Mouse (Mus musculus) hindbrain, embryonic 16.5 days (tissue): ENCODE results near the gene Trmo. TPM values are rescaled to one million over a fixed set of nuclear protein-coding genes. Genes with fewer than 3 reads are reported as not detected.

Experiments
- ATAC-seq: fragments of 200-750 bp; cut with Nextera tagmentation; 2 replicates; pipeline ENCODE4 v1.8.0; 2017; ENCODE audit warnings: moderate TSS enrichment, moderate library complexity
- H3K27ac ChIP-seq: fragments of 300-500 bp; sonication (generic); 2 replicates; pipeline ENCODE4 v1.5.1; 2014; ENCODE audit warnings: low read depth, mild to moderate bottlenecking, control low read depth, low read length, moderate library complexity
- H3K27me3 ChIP-seq: fragments of 300-500 bp; sonication (generic); replicated peaks from 2 replicates; pipeline ENCODE4 v1.6.1; 2014; ENCODE audit warnings: low read length; ENCODE audit not compliant: control insufficient read depth, insufficient read depth
- H3K36me3 ChIP-seq: fragments of 300-500 bp; sonication (generic); 2 replicates; pipeline ENCODE4 v1.6.1; 2014; ENCODE audit warnings: mild to moderate bottlenecking, low read length, moderate library complexity, mixed read lengths; ENCODE audit not compliant: control insufficient read depth, insufficient read depth
- H3K4me1 ChIP-seq: fragments of 300-500 bp; sonication (generic); 2 replicates; pipeline ENCODE4 v1.6.1; 2014; ENCODE audit warnings: low read depth, low read length; ENCODE audit not compliant: control insufficient read depth, insufficient read depth
- H3K4me2 ChIP-seq: fragments of 300-500 bp; sonication (generic); 2 replicates; pipeline ENCODE4 v1.6.1; 2014; ENCODE audit warnings: mild to moderate bottlenecking, low read length, control low read depth, moderate library complexity
- H3K4me3 ChIP-seq: fragments of 300-500 bp; sonication (generic); 2 replicates; pipeline ENCODE4 v1.5.1; 2014; ENCODE audit warnings: mild to moderate bottlenecking, low read length, control low read depth, moderate library complexity
- H3K9ac ChIP-seq: fragments of 300-500 bp; sonication (generic); 2 replicates; pipeline ENCODE4 v1.6.1; 2014; ENCODE audit warnings: low read depth, mild to moderate bottlenecking, control low read depth, low read length, moderate library complexity
- H3K9me3 ChIP-seq: fragments of 300-500 bp; sonication (generic); 2 replicates; pipeline ENCODE4 v1.6.1; 2014; ENCODE audit warnings: mild to moderate bottlenecking, low read length, moderate library complexity; ENCODE audit not compliant: control insufficient read depth
- WGBS: fragments of 180-500 bp; shearing (Covaris S2); extraction: QIAGEN DNeasy Blood & Tissue Kit; methylation state at CpG from one replicate; pipeline ENCODE4 v1.1.7; 2014; 5-methylcytosine and 5-hydroxymethylcytosine counted together
- polyA plus RNA-seq: library from polyadenylated mRNA; unstranded; fragments of >200 nt; fragmentation: Nextera tagmentation; extraction: Ambion mirVana; gene quantifications from 2 replicates; pipeline ENCODE4 v1.2.1, GENCODE M21; 2015

Trmo gene
- polyA plus RNA-seq, 1 experiment from 2014 or later = 8.8 TPM

GRCm38 (mm10) chr4:46410677-46411076, 21.4 kb upstream of the Trmo start:
- no peak overlapping the region for H3K9ac ChIP-seq
- no peak overlapping the region for H3K4me3 ChIP-seq
- H3K36me3 ChIP-seq = no peaks in the 10 kb centered on the region
- H3K9me3 ChIP-seq = no peaks in the 10 kb centered on the region
- 89% methylated on average over 5 of the region's 5 CpGs for WGBS
- H3K4me2 ChIP-seq = no peak overlapping the region
- no peaks in the 10 kb centered on the region for H3K27me3 ChIP-seq
- ATAC-seq = no peak
- H3K4me1 ChIP-seq = no peaks in the 10 kb centered on the region
- H3K27ac ChIP-seq = no peak overlapping the region

- Histone ChIP-seq H3K9ac (no peak overlapping the region), H3K9me3 (no peaks in the 10 kb centered on the region), H3K4me2 (no peak overlapping the region), H3K27me3 (no peaks in the 10 kb centered on the region), H3K4me1 (no peaks in the 10 kb centered on the region), H3K4me3 (no peak overlapping the region), H3K27ac (no peak overlapping the region), H3K36me3 (no peaks in the 10 kb centered on the region)
- WGBS = 88% methylated on average over 8 of the region's 8 CpGs
- ATAC-seq = no peak
Observed at GRCm38 (mm10) chr4:46406966-46407703, 17.9 kb upstream of the Trmo start.

- no peak overlapping the region for H3K4me3 ChIP-seq
- no peak overlapping the region for H3K9ac ChIP-seq
- H3K36me3 ChIP-seq = no peaks in the 10 kb centered on the region
- no peak overlapping the region for H3K4me2 ChIP-seq
- H3K27ac ChIP-seq = no peak overlapping the region
- H3K4me1 ChIP-seq = no peaks in the 10 kb centered on the region
- 82% methylated on average over 6 of the region's 6 CpGs for WGBS
- H3K9me3 ChIP-seq = no peaks in the 10 kb centered on the region
- no peak for ATAC-seq
- no peaks in the 10 kb centered on the region for H3K27me3 ChIP-seq
Observed at GRCm38 (mm10) chr4:46404042-46404795, 15.0 kb upstream of the Trmo start.

- Histone ChIP-seq H3K27me3 (no peaks in the 10 kb centered on the region), H3K27ac (no peak overlapping the region), H3K36me3 (no peaks in the 10 kb centered on the region), H3K4me3 (no peak overlapping the region), H3K9me3 (no peaks in the 10 kb centered on the region), H3K4me1 (no peaks in the 10 kb centered on the region), H3K4me2 (no peak overlapping the region), H3K9ac (no peak overlapping the region)
- WGBS = 82% methylated on average over 4 of the region's 4 CpGs
- no peak for ATAC-seq
Observed at GRCm38 (mm10) chr4:46398839-46399238, 9.6 kb upstream of the Trmo start.

- no peak for ATAC-seq
- no peaks in the 10 kb centered on the region for H3K36me3 ChIP-seq
- no peak overlapping the region for H3K9ac ChIP-seq
- H3K4me1 ChIP-seq = no peaks in the 10 kb centered on the region
- no peak overlapping the region for H3K4me3 ChIP-seq
- H3K27ac ChIP-seq = no peak overlapping the region
- no peaks in the 10 kb centered on the region; the same call in 1 of the 2 replicates for H3K27me3 ChIP-seq
- H3K9me3 ChIP-seq = no peaks in the 10 kb centered on the region
- H3K4me2 ChIP-seq = no peak overlapping the region
- WGBS = 36% methylated on average over 5 of the region's 5 CpGs
Observed at GRCm38 (mm10) chr4:46395736-46396135, 6.5 kb upstream of the Trmo start.

GRCm38 (mm10) chr4:46394388-46394787, 5.2 kb upstream of the Trmo start:
- no peak for ATAC-seq
- Histone ChIP-seq H3K27ac (no peak overlapping the region), H3K4me2 (no peak overlapping the region), H3K36me3 (no peaks in the 10 kb centered on the region), H3K27me3 (no peaks in the 10 kb centered on the region; the same call in 1 of the 2 replicates), H3K9me3 (no peaks in the 10 kb centered on the region), H3K4me1 (peaks cover 3% of the 10 kb centered on the region), H3K9ac (no peak overlapping the region), H3K4me3 (no peak overlapping the region)
- WGBS = 86% methylated on average over 2 of the region's 2 CpGs

- ATAC-seq = no peak
- Histone ChIP-seq H3K27me3 (no peaks in the 10 kb centered on the region; the same call in 1 of the 2 replicates), H3K36me3 (peaks cover 6% of the 10 kb centered on the region; the same call in 1 of the 2 replicates), H3K4me1 (peaks cover 3% of the 10 kb centered on the region), H3K4me2 (peak overlapping the region; percentile 74), H3K9me3 (no peaks in the 10 kb centered on the region), H3K27ac (no peak overlapping the region; the same call in 1 of the 2 replicates), H3K9ac (no peak overlapping the region), H3K4me3 (no peak overlapping the region; the same call in 1 of the 2 replicates)
- 24% methylated on average over 9 of the region's 9 CpGs for WGBS
Observed at GRCm38 (mm10) chr4:46390390-46390970, 1.2 kb upstream of the Trmo start.

GRCm38 (mm10) chr4:46389612-46390341, 540 bp upstream of the Trmo start:
- peak overlapping the region; percentile 74 for H3K4me2 ChIP-seq
- peak overlapping the region; percentile 52 for H3K4me3 ChIP-seq
- peaks cover 3% of the 10 kb centered on the region for H3K4me1 ChIP-seq
- H3K9ac ChIP-seq = peak overlapping the region; percentile 89
- peaks cover 10% of the 10 kb centered on the region for H3K36me3 ChIP-seq
- H3K27ac ChIP-seq = peak overlapping the region; percentile 89
- H3K9me3 ChIP-seq = no peaks in the 10 kb centered on the region
- H3K27me3 ChIP-seq = no peaks in the 10 kb centered on the region; the same call in 1 of the 2 replicates
- 2% methylated on average over 24 of the region's 24 CpGs for WGBS
- ATAC-seq = no peak
